Mouse (Mus musculus) CH12.LX (cell line): Measurements from ENCODE around the gene Ifnar1.

Source experiments
- CHD1 ChIP-seq: IDR thresholded peaks from 2 replicates; pipeline ENCODE4 v1.6.1; 2012; ENCODE audit warnings: low read depth, low read length, improper control_type of control experiment, inconsistent platforms
- CTCF ChIP-seq, 2 experiments: IDR thresholded peaks in 1 of 2; conservative IDR thresholded peaks in 1 of 2; 2 replicates each; pipeline ENCODE4 v1.5.1; 2011 to 2012; ENCODE audit warnings: low read depth in 2 of 2, low read length in 2 of 2, improper control_type of control experiment in 1 of 2, inconsistent platforms in 1 of 2, mild to moderate bottlenecking in 1 of 2, moderate library complexity in 1 of 2
- POLR2A ChIP-seq: IDR thresholded peaks from 2 replicates; pipeline ENCODE4 v1.6.1; 2011; ENCODE audit warnings: low read depth, mild to moderate bottlenecking, improper control_type of control experiment, low read length
- ZC3H11A ChIP-seq: IDR thresholded peaks from 2 replicates; pipeline ENCODE4 v1.6.1; 2012; ENCODE audit warnings: low read depth, mild to moderate bottlenecking, inconsistent platforms, low read length, improper control_type of control experiment

- TF ChIP-seq CTCF (conservative IDR thresholded peaks at IDR 0.05 in 1 of 2, IDR thresholded peaks at IDR 0.05 in 1 of 2; ENCODE audit: low read depth in 2 of 2, low read length in 2 of 2) (no peak), ZC3H11A (no peak), POLR2A (no peak), CHD1 (no peak)
These were observed 60.7 kb downstream of the Ifnar1 start for GRCm38 (mm10) chr16:91545597-91546281.
